Mouse (Mus musculus) splenic B cell, adult 2 months (primary cell): ENCODE measurements around the gene Fkbp3.
"Not testable (repeated sequence)": the region's sequence is repeated elsewhere in the genome, so short reads cannot be mapped to it uniquely, and the experiment has no call there.

Experiments used
- DNase-seq: peaks from one replicate; pipeline ENCODE4 v3.0.0-alpha.2; 2011; ENCODE audit warnings: low read depth, low spot score
- H3K27me3 ChIP-seq: 2 replicates; pipeline ENCODE4 v1.6.1; 2012; ENCODE audit warnings: mild to moderate bottlenecking, low read length, moderate library complexity, mixed read lengths; ENCODE audit not compliant: control insufficient read depth, poor library complexity, insufficient read depth, severe bottlenecking
- H3K36me3 ChIP-seq: 2 replicates; pipeline ENCODE4 v1.6.1; 2012; ENCODE audit warnings: mild to moderate bottlenecking, low read length, moderate library complexity, mixed read lengths; ENCODE audit not compliant: control insufficient read depth, poor library complexity, insufficient read depth, severe bottlenecking

Fkbp3 gene

GRCm38 (mm10) chr12:65073611-65074178 is at the start of gene Fkbp3:
Fkbp3 (minus strand) TSS chr12:65074007.
- Histone ChIP-seq H3K27me3 (no peaks in the 10 kb centered on the region), H3K36me3 (peaks cover 2% of the 10 kb centered on the region; the same call in 1 of the 2 replicates)
- DNase-seq = peak; percentile 98

- no peaks in the 10 kb centered on the region for H3K27me3 ChIP-seq
- H3K36me3 ChIP-seq = no peaks in the 10 kb centered on the region
- no peak for DNase-seq
These were observed 45.6 kb upstream of the Fkbp3 start for GRCm38 (mm10) chr12:65119451-65119850.

GRCm38 (mm10) chr12:65118968-65119367 is 45.2 kb upstream of the Fkbp3 start:
- no peaks in the 10 kb centered on the region for H3K36me3 ChIP-seq
- no peaks in the 10 kb centered on the region for H3K27me3 ChIP-seq
- no peak for DNase-seq

GRCm38 (mm10) chr12:65114978-65115377 is 41.2 kb upstream of the Fkbp3 start:
- DNase-seq, H3K27me3 ChIP-seq, H3K36me3 ChIP-seq: not testable (repeated sequence)

- no peak for DNase-seq
- Histone ChIP-seq H3K27me3 (no peaks in the 10 kb centered on the region), H3K36me3 (peaks cover 3% of the 10 kb centered on the region; the same call in 1 of the 2 replicates)
These were observed 40.1 kb upstream of the Fkbp3 start for GRCm38 (mm10) chr12:65113925-65114324.

- H3K36me3 ChIP-seq = peaks cover 3% of the 10 kb centered on the region; the same call in 1 of the 2 replicates
- no peaks in the 10 kb centered on the region for H3K27me3 ChIP-seq
- no peak for DNase-seq
These were observed 39.0 kb upstream of the Fkbp3 start for GRCm38 (mm10) chr12:65112811-65113210.

GRCm38 (mm10) chr12:65111503-65111902 is 37.7 kb upstream of the Fkbp3 start:
- H3K27me3 ChIP-seq = no peaks in the 10 kb centered on the region
- no peak for DNase-seq

GRCm38 (mm10) chr12:65108746-65109145 is 34.9 kb upstream of the Fkbp3 start:
- DNase-seq = no peak
- peaks cover 5% of the 10 kb centered on the region; the same call in 1 of the 2 replicates for H3K36me3 ChIP-seq
- H3K27me3 ChIP-seq = no peaks in the 10 kb centered on the region

More at GRCm38 (mm10) chr12:65111503-65111902, 37.7 kb upstream of the Fkbp3 start:
- peaks cover 3% of the 10 kb centered on the region; the same call in 1 of the 2 replicates for H3K36me3 ChIP-seq

GRCm38 (mm10) chr12:65076906-65077305 is 3.1 kb upstream of the Fkbp3 start:
- DNase-seq = peak; percentile 62
- H3K36me3 ChIP-seq = 0 out of 2 replicates have a peak, but pooled peaks cover 2% of the 10 kb centered on the region
- H3K27me3 ChIP-seq = no peaks in the 10 kb centered on the region; the same call in 1 of the 2 replicates

GRCm38 (mm10) chr12:65075733-65076310 is 2.0 kb upstream of the Fkbp3 start:
- Histone ChIP-seq H3K36me3 (no peaks in the 10 kb centered on the region), H3K27me3 (no peaks in the 10 kb centered on the region)
- no peak for DNase-seq

GRCm38 (mm10) chr12:65075085-65075732 is 1.4 kb upstream of the Fkbp3 start, which contains the start of gene Fancm:
Fancm (plus strand) TSS chr12:65075603.
- Histone ChIP-seq H3K36me3 (peaks cover 2% of the 10 kb centered on the region; the same call in 1 of the 2 replicates), H3K27me3 (no peaks in the 10 kb centered on the region)
- peak; percentile 95 for DNase-seq

GRCm38 (mm10) chr12:65074651-65075050 is 844 bp upstream of the Fkbp3 start:
- Histone ChIP-seq H3K27me3 (no peaks in the 10 kb centered on the region), H3K36me3 (peaks cover 2% of the 10 kb centered on the region; the same call in 1 of the 2 replicates)
- DNase-seq = no peak

GRCm38 (mm10) chr12:65072911-65073610 is 746 bp downstream of the Fkbp3 start:
- Histone ChIP-seq H3K27me3 (no peaks in the 10 kb centered on the region), H3K36me3 (peaks cover 2% of the 10 kb centered on the region; the same call in 1 of the 2 replicates)
- no peak for DNase-seq

GRCm38 (mm10) chr12:65068409-65068808 is 5.4 kb downstream of the Fkbp3 start:
- DNase-seq = no peak
- no peaks in the 10 kb centered on the region for H3K27me3 ChIP-seq
- peaks cover 2% of the 10 kb centered on the region; the same call in 1 of the 2 replicates for H3K36me3 ChIP-seq
